Mouse (Mus musculus) yolk sac, embryonic 10.5 days (tissue): ENCODE measurements around the gene Ybx3.

Experiments
- DNase-seq: peaks from one replicate; pipeline ENCODE4 v3.0.0-alpha.2; 2017; ENCODE audit warnings: low spot score

Ybx3 gene

DNA sequence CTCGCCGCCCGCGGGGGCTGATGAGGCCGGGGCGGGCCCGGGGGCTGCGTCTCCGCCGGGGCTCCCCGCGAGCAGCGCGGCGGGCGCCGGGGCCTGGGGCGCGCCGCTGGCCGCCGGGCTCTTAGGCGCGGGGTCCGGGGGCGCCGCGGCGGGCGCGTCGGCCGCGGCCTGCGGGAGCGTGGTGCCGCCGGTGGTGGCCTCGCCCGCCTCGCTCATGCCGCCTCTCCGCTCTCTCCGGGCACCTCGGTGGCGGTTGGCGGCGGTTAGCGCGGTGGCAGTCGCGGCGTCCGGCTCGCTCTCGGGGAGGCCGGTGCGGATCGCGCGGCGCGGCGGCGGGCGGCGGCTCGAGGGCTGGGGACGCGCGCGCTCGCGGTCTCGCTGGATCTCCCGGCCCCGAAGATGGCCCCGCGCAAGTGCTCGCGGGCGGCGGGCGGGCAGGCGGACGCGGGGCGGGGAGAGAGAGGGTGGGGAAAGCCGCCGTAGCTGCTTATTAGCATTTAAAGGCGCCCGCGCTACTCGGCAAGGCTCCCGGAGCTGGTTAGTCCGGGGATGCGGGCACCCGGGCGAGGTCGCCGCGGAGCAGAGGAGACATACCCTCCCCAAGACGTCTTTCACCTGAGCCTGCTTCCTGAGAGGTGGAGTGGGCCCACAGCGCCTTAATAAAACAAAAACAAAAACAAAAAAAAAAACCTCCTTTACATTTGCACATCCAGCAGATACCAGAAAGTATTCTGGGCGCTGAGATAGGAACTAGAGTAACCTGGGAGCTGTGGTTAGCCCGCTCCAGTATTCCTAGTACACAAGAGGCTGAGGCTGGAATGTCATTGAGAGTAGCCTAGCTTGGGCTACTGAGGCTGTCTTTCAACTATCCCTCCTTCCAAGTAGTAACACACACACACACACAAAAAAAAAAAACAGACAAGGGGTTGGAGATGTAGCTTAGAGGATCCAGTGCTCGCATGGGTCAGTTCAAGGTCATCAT lies at the start of gene Ybx3:
Gene Ybx3 (minus strand): TSS at position 437 of the 982 bp plus-strand sequence.
- peak; percentile 87 for DNase-seq

DNA sequence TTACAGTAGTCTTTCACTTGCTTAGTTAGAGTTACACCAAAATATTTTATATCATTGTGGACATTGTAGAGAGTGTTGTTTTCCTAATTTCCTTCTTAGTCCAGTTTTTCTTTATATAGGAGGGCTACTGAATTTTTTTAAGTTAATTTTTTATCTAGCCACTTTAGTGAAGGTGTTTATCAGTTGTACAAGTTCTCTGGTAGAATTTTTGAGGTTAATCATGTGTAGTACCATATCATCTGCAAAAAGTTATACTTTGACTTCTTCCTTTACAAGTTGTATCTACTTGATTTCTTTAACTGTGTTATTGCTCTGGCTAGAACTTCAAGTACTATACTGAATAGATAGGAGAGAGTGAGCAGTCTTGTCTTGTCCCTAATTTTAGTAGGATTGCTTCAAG lies 48.4 kb upstream of the Ybx3 start:
- no peak for DNase-seq

DNA sequence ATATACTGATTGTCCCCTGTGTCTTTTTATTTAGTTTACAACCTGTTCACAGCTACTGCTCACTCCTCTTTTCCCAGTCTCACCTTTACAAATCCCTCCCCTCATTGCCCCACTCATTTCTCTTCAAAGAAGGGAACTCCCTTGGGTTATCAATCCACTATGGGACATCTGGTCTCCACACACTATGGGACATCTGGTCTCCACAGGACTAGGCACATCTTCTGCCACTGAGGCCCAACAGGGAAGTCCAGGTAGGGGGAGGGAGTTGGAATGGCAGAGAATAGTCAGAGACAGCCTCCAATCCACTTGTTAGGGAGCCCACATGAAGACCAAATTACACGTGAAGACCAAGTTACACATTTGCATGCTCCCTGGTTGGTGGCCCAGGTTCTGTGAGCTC lies 45.8 kb upstream of the Ybx3 start:
- DNase-seq, result no peak

DNA sequence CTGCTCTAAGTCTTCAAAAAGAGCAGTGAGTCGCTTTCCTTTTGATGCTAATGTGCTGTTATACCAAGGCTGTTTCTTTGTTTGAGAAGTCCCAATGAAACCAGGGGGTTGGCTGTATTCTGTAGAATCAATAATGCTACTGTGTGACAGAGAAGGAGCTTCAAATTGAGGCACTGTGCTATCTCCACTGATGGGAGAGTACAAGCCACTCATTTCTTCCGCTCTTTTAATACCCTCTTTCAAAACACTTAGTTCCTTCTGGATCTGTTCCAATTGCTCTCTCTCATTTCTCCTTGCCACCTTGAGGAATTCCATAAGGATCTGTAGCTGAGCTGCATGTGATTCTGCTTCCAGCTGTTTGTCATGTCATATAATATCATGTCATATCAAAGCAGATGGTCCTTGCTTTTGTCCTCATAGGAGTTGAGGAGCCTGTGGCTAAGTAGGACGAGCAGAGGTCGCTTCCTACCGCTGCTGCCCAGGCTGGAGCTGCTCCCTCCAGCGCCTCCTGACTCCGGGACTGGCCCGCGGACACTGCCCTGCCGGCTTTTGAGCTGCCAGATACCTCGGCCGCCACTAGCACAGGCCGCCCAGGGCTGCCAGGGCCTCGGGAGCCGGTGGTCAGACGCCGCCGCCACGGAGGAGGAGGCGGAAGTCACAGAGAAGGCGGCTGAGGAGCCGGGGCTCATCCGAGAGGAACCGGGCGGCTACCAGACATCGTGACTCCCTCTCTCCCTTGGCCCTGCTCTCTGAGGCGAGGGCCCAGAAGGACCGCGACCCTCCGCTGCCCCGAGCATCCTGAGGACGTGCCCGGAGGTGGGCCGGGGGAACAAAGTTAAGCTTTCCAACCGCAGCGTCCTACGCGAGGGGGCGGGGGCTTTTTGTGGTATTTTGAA lies 45.1 kb upstream of the Ybx3 start:
- peak; percentile 10 for DNase-seq

DNA sequence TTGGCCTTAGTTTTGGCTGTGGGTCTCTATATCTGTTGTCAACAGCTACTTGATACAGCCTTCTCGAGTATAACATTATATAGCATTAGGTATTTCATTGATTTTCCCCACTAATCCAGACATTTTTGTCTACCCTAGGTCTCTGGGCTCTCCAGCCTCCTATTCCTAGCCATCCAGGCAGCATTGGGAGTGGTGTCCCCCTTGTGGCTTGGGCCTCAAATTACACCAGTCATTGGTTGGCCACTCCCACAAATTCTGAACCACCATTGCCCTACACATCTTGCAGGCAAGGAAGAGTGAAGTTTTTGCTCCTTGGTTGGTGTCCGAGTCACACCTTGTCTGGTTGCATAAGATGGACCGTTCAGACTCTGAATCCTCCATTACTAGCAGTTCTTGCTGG lies 33.3 kb upstream of the Ybx3 start:
- DNase-seq, result no peak

DNA sequence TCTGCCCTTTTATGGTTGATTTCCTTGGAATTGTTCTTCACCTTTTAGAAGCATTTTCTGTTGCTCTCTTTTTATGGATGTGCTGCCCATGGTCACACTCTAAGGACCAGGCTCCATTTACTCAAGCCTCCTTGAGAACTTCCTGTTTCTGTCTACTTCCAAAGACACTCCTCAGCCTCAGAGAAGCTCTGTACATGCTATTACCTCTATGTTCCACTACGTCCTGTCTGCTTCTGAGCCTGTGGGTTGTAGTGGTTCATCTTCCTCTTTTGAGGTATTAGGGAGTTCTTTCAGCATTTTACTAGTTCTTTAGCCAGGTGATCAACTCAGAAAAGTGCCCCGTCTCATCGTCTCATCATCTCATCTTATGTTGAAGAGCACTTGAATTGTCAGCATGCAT lies 31.3 kb upstream of the Ybx3 start:
- no peak for DNase-seq

DNA sequence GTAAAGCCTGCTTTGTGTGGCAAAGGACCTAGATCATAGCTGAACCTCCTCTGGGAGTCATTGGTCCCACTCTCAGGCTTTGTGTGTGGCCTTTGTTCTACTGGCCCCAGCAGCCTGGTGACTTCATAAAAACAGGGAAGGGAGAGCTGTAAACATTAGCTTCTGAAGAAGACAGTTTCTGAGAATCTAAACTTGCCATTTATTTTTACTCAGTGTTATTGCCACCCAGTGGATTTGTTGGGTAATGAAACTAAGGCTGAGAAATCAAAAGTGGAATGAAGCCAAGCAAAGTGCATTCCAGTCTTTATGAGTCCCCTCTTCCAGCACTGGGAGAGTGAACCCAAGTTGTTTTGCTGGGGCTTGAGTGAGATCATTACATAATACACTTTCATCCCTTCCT lies 30.5 kb upstream of the Ybx3 start:
- DNase-seq, result peak; percentile 4

DNA sequence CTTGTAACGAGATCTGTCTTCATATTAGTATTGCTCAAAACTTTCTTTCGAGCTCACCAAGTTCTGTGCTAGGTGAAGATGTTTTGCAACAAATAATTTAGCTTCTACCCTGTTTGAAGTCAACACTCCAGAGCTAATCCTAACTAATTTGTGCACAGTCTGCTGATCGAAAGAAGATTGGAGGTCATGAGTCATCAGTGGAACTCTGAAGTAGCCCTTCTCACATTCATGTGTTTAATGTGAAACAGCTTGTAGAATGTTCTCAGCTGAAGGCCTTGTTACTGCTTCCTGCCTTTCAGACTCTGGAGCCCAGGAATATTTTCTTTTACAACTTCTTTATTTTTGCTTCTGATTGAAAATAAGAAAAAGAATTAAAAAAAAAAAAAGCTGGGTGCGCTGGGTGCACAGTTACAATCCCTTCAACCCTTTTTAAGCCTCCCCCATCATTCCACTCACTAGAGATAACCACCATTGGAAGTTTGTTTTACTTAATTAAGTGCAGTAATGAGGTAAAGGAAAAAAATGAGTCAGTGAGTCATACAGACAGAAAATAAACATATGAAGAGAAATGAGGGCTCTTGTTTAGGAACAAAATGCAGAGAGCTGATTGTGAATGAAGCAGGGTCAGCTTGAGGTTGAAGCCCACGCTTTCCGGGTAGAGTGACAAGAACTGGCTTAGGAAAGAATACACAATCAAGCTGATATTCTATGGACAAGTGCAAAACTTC lies 23.0 kb upstream of the Ybx3 start:
- DNase-seq, result no peak

DNA sequence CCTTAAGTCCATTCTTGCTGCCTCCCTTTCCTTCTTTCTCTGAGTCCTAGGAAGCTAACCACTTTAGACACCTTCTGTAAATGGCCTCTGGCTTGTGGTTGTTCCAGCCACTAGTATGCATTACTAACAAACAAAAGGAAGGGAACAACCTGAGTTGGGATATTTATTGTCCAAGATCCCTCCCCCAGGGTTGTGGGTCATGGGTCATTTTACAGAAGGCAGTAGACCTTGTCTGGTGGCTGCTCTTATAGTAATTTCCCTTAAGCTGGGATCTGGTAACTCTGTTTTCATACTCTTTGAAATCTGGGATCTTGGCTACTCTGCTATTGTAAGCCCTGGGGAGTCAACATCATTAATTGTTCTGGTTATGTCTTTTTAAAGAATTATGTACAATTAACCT lies 18.7 kb upstream of the Ybx3 start:
- DNase-seq, result no peak

DNA sequence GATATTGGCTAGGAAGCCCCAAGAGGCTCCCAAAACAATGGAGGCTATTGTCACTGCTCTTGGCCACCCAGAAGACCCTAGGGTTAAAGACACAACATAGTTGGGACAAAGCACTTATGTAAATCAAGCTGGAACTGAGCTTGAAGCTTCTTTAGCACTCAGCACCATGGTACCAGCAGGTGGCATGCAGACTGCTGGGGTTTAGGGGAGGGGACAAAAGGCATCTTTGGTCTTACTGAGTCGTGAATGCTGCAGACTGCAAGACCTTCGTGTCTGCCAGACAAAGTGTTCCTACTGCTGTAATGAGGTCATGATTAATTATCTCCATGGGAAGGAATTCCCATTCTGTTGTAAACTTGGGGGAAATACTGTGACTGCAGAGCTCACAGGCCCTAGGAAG lies 17.6 kb upstream of the Ybx3 start:
- no peak for DNase-seq

DNA sequence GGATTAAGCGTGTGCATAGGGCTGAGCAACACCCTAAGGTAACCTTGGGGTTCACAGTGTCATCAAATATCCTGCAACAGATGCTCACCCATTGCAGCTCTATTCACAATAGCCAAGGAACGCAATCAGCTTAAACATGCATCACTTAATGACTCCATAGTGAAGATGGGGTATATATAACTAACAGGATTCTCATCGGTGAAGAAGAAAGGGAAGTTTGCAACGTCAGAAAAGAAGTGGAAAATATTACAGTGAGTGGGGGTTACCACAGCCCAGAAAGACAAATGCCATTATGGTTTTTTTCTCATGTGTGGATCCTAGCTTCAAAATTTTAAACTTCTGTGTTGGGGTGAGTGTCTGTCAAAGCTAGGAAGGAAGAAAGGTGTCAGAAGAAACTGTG lies 16.9 kb upstream of the Ybx3 start:
- no peak for DNase-seq

DNA sequence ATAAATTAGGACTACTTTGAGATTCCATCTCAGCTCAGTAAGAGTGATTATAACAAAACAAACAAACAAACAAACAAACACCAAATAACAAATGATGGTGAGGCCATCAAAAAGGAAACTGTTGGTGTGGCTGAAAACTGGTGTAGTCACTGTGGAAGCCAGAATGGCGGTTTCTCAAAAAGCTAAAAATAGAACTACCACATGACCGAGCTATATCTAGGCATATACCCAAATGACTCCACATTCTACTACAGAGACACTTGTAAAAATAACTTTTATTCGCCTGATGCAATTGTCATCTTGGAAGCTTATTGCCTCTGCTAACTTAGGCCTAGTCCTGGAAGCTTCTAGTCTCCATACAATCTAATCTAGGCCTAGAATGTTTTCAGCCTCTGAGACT lies 16.0 kb upstream of the Ybx3 start:
- no peak for DNase-seq

DNA sequence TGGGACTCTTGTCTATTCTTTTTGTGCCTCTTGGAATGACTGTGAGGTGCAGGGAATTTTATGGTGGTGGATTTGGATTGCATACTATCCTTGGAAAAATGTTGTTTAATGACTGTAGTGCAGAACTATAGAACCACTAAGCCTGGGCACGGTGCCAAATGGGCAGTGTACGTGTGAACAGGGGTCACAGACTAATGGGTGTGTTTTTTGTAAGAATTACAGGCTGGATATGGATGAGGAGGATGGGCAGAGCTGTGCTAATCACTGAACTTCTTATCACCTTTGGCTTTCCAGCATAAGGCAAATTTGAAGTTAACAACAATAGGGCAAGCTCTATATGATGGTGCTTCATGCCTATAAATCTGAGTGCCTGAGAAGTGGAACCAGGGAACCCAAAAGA lies 14.8 kb upstream of the Ybx3 start:
- no peak for DNase-seq

DNA sequence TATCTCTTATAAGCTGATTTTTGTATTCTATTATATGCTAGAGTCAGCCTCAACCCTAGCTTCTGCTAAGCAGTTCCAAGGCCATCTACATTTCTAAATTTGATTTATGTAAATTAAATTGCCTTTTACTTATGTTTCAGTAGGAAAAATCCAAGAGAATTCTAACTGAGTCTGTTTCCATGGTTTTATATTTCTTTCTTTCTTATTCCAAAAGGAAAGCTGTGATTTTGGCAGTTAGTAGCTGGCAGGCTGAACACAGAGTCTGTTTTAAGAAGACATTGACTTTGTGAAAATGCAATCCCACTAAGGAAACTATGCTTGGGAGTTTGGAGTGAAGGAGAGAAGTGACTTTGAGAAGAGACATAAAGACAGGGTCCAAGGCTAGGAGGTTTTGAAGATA lies 14.3 kb upstream of the Ybx3 start:
- DNase-seq, result no peak

DNA sequence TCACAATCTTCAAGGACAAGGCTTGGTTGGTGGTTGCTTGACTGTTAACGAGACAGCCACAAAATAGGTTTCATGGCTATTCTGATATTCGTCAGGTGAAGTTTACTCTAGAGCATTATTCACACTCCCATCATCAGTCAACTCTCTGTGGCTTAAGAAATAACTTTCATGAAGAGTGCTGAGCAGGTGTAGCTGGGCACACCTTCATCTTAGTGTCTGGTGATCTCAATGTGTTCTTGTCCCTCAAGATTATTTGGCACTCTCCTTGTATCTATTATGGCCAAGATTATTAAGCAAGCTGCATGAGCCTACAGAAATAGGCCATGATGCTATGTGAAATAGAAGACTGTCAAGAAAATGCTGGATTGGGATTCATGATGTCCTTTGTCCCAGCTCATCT lies 13.0 kb upstream of the Ybx3 start:
- no peak for DNase-seq

DNA sequence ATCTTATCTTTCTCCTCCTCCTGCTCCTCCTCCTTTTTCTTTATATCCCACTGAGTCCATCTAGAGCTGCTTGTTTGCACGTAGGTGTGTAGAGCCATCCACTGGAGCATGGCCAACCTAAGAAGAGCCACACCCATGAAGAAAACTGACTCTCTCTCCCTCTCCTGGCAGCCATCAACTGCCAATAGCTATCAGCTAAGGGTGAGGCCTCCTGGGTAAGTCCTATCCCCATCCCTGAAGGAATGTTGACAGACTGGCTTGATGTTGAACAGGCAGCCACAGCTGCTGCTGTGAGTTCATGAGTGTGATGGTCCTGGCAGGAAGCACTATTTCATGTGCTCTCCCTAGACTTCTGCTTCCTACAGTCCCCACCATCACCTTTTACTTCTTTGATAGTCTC lies 8.4 kb upstream of the Ybx3 start:
- DNase-seq, result peak; percentile 29

DNA sequence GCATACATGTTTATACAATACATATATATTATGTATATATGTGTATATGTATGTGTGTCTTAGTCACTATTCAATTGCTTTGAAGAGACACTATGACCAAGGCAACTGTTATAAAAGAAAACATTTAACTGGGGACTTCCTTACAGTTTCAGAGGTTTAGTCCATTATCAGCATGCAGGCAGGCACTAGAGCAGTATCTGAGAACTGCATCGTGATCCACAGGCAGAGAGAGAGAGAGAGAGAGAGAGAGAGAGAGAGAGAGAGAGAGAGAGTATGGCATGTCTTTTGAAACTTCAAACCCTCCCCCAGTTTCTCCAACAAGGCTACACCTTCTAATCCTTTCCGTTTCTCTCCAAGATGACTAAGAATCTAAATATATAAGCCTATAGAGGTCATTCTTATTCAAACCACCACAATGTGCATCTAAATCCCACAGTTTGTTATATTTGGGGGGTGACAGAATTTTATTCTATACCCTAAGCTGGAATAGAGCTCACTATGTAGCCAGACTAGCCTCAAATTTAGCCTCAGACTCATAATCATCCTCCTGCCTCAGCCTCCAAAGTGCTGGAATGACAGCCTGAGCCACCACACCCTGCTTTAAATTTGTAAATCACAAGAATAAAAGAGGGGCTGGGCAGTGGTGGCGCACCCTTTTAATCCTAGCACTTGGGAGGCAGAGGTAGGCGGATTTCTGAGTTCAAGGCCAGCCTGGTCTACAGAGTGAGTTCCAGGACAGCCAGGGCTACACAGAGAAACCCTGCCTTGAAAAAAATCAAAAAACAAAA lies 5.8 kb upstream of the Ybx3 start:
- no peak for DNase-seq

DNA sequence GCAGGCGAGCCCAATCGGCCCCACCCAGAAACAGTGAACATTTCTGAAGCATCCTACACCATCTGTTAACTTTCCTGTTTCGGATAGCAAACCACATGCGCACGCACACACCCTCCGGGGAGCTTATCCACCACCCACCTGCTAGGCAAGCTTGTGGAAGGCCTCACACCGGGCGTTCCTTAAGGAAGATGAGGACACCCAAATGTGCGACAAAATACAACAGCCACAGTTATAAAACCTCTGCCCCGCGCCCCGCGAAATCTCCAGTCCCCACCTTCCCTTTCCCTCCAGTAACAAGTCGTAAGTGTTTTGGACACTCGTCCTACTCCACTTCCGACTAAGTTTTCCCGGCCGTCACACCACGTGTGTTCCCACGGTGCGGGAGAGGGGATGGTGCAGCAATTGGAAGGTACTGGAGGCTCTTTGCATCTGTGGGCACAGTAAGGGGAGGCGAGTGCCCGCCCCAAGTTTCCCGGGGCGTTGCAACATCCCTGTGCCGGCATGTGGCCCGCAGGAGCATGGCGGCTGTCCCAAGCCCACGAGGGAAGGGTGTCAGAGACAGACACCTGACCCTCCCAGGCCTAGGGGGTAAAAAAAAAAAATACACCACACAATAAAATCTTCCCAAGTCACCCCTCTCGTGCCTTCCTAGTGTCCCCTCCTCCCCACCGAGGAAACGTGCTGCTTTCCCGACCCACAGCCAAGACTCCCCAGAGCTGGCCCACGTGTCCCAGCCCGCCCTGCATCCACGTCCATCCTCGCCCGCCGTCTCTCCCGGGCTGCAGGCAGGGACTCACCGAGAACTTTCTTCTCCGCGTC lies 846 bp downstream of the Ybx3 start:
- DNase-seq, result peak; percentile 55

DNA sequence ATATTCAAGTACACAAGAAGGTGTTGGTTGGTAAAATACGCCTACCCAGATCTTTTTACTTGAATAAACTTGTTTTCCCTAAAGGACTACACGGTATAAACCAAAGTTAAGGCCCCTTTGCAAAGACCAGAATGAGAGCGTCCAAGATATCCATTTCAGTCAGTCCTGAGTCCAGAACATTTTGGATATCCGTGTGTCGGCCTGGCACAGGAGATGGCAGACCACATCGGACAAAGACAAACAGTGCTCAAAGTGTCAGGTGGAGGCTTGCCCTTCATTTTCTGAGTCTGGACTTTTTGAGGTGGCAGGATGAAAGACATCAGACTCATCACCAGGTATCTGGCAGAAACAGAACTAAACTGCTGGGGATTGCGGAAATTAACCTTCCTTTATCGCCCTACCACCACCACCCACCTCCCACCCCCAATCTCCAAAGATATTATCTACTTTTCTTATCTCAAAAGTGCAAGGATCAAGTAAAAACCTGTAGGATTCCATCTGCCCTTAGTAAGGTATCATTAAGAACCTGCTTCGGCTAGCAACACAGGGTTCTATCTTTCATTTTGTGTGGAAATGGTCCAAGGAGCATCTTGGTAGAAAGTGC lies 1.8 kb downstream of the Ybx3 start:
- no peak for DNase-seq

DNA sequence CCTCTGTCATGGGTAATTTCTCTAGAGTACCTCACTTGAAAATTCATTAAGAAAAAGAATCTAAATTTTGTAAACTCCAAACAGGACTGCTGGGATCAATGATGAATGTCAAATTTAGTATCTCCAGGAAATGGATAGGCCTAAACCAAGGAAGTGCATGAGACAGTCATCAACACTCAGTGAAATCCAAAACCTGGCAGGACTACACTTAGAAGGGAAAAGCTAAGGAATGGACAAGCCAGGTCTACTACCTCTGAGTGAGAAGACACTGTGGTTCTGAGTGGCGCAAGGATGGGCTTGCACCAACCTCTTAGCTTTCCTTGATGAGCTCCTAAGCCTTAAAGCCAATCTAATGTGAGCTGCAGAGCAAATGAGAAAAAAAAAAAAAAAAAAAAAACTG lies 2.8 kb downstream of the Ybx3 start:
- DNase-seq, result no peak
